Mouse (Mus musculus) liver, postnatal 0 days (tissue): ENCODE results near the gene Hnrnpa2b1.

ENCODE experiments used
- CTCF ChIP-seq: sonication (generic); IDR thresholded peaks from 2 replicates; pipeline ENCODE4 v1.5.1; 2016; ENCODE audit warnings: antibody characterized with exemption, low read depth
- EP300 ChIP-seq: IDR thresholded peaks from 2 replicates; pipeline ENCODE4 v1.6.1; 2016; ENCODE audit warnings: antibody characterized with exemption, low read depth, mild to moderate bottlenecking

DNA sequence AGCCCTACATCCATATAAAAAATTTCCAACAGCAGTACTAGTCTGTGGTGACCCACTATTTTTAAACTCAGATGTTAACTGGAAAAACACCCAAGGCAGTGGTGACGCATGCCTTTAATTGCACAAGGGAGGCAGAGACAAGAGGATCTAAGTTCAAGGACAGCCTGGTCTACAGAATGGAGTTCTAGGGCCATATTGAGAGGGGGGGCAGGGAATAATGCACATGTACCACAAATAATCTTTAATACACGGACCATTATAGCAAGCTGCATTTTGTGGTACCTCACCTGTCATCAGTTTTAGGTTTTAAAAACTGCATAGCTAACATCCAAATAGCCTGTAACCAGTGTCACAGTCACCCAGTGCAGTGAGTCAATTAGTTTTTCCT is 10.8 kb downstream of the Hnrnpa2b1 start:
- TF ChIP-seq CTCF, result no peak
- no peak for TF ChIP-seq EP300
